Mouse (Mus musculus): Measurements from ENCODE around the gene Kcnh3. TPM values are rescaled to one million over a fixed set of nuclear protein-coding genes. Genes with fewer than 3 reads are reported as not detected.
A peak's percentile ranks its signal among the peaks of the same experiment; 100 is the strongest.
"Not testable (repeated sequence)": the region's sequence is repeated elsewhere in the genome, so short reads cannot be mapped to it uniquely, and the experiment has no call there.

The Kcnh3 gene
- polyA plus RNA-seq, 1 experiment from 2014 or later: 0.07 TPM

GRCm38 (mm10) chr15:99248972-99249371 lies 24.3 kb downstream of the Kcnh3 start:
- no peaks in the 10 kb centered on the region for H3K9me3 ChIP-seq (replicated peaks)
- no peaks in the 10 kb centered on the region for H3K27me3 ChIP-seq (ENCODE audit: low read depth, poor library complexity, severe bottlenecking)
- peaks cover 28% of the 10 kb centered on the region for H3K4me1 ChIP-seq
- WGBS: 85% methylated on average over 9 of the region's 9 CpGs
- H3K4me3 ChIP-seq: no peak overlapping the region
- DNase-seq (ENCODE audit: low spot score): no peak
- peaks cover 63% of the 10 kb centered on the region for H3K36me3 ChIP-seq
- H3K27ac ChIP-seq (replicated peaks): no peak overlapping the region

GRCm38 (mm10) chr15:99249938-99250337 lies 25.3 kb downstream of the Kcnh3 start:
- H3K4me1 ChIP-seq: peaks cover 28% of the 10 kb centered on the region
- DNase-seq (ENCODE audit: low spot score): no peak
- 93% methylated on average over 11 of the region's 11 CpGs for WGBS
- H3K27ac ChIP-seq (replicated peaks): no peak overlapping the region
- no peaks in the 10 kb centered on the region for H3K9me3 ChIP-seq (replicated peaks)
- H3K4me3 ChIP-seq: peak overlapping the region; percentile 75; the same call in 1 of the 2 replicates
- H3K36me3 ChIP-seq: peaks cover 53% of the 10 kb centered on the region
- H3K27me3 ChIP-seq (ENCODE audit: low read depth, poor library complexity, severe bottlenecking): no peaks in the 10 kb centered on the region

GRCm38 (mm10) chr15:99251111-99251510 lies 26.4 kb downstream of the Kcnh3 start:
- Histone ChIP-seq H3K4me1 (peaks cover 28% of the 10 kb centered on the region), H3K27ac (replicated peaks) (peak overlapping the region; percentile 74), H3K4me3 (peak overlapping the region; percentile 75), H3K36me3 (peaks cover 42% of the 10 kb centered on the region)
- not testable (repeated sequence) for H3K27me3 ChIP-seq (ENCODE audit: low read depth, poor library complexity, severe bottlenecking); DNase-seq (ENCODE audit: low spot score); H3K9me3 ChIP-seq (replicated peaks)
- under 1% methylated on average over 14 of the region's 15 CpGs for WGBS

GRCm38 (mm10) chr15:99251626-99252380 lies 27.1 kb downstream of the Kcnh3 start, which contains the start of gene Mcrs1:
Mcrs1 (minus strand) TSS chr15:99251961.
- peak within 1 kb of the TSS; percentile 75 for H3K4me3 ChIP-seq
- peaks cover 28% of the 10 kb centered on the region for H3K4me1 ChIP-seq
- DNase-seq (ENCODE audit: low spot score): peak; percentile 95
- WGBS: under 1% methylated on average over 52 of the region's 52 CpGs
- peak within 1 kb of the TSS; percentile 93 for H3K27ac ChIP-seq (replicated peaks)
- no peaks in the 10 kb centered on the region for H3K27me3 ChIP-seq (ENCODE audit: low read depth, poor library complexity, severe bottlenecking)
- no peaks in the 10 kb centered on the region for H3K9me3 ChIP-seq (replicated peaks)
- peaks cover 35% of the 10 kb centered on the region for H3K36me3 ChIP-seq

GRCm38 (mm10) chr15:99252381-99253174 lies 27.9 kb downstream of the Kcnh3 start:
- Histone ChIP-seq H3K4me3 (peak overlapping the region; percentile 75), H3K27me3 (ENCODE audit: low read depth, poor library complexity, severe bottlenecking) (no peaks in the 10 kb centered on the region), H3K36me3 (peaks cover 27% of the 10 kb centered on the region), H3K27ac (replicated peaks) (peak overlapping the region; percentile 93), H3K9me3 (replicated peaks) (no peaks in the 10 kb centered on the region), H3K4me1 (peaks cover 28% of the 10 kb centered on the region)
- WGBS: 7% methylated on average over 22 of the region's 22 CpGs
- no peak for DNase-seq (ENCODE audit: low spot score)

- not testable (repeated sequence) for H3K9me3 ChIP-seq (replicated peaks); H3K27me3 ChIP-seq (ENCODE audit: low read depth, poor library complexity, severe bottlenecking); DNase-seq (ENCODE audit: low spot score); H3K27ac ChIP-seq (replicated peaks)
- Histone ChIP-seq H3K4me1 (peaks cover 28% of the 10 kb centered on the region), H3K4me3 (peak overlapping the region; percentile 75), H3K36me3 (peaks cover 21% of the 10 kb centered on the region)
- WGBS: 44% methylated on average over 2 of the region's 2 CpGs
Measured at GRCm38 (mm10) chr15:99253175-99253479, 28.5 kb downstream of the Kcnh3 start.

- WGBS: 92% methylated on average over 6 of the region's 6 CpGs
- peaks cover 28% of the 10 kb centered on the region for H3K4me1 ChIP-seq
Measured at GRCm38 (mm10) chr15:99253772-99254171, 29.1 kb downstream of the Kcnh3 start.

GRCm38 (mm10) chr15:99254477-99255005 lies 29.9 kb downstream of the Kcnh3 start:
- H3K27ac ChIP-seq (replicated peaks): no peak overlapping the region
- no peak for DNase-seq (ENCODE audit: low spot score)
- H3K4me3 ChIP-seq: no peak overlapping the region
- peaks cover 33% of the 10 kb centered on the region for H3K4me1 ChIP-seq
- H3K27me3 ChIP-seq (ENCODE audit: low read depth, poor library complexity, severe bottlenecking): no peaks in the 10 kb centered on the region
- no peaks in the 10 kb centered on the region for H3K9me3 ChIP-seq (replicated peaks)
- H3K36me3 ChIP-seq: peaks cover 7% of the 10 kb centered on the region
- 85% methylated on average over 2 of the region's 2 CpGs for WGBS

More at GRCm38 (mm10) chr15:99253772-99254171, 29.1 kb downstream of the Kcnh3 start:
- DNase-seq (ENCODE audit: low spot score): no peak
- Histone ChIP-seq H3K27me3 (ENCODE audit: low read depth, poor library complexity, severe bottlenecking) (no peaks in the 10 kb centered on the region), H3K27ac (replicated peaks) (no peak overlapping the region), H3K9me3 (replicated peaks) (no peaks in the 10 kb centered on the region), H3K4me3 (no peak overlapping the region), H3K36me3 (peaks cover 15% of the 10 kb centered on the region)

GRCm38 (mm10) chr15:99255241-99255749 lies 30.6 kb downstream of the Kcnh3 start:
- Histone ChIP-seq H3K4me3 (no peak overlapping the region), H3K27ac (replicated peaks) (no peak overlapping the region), H3K4me1 (peaks cover 35% of the 10 kb centered on the region), H3K36me3 (no peaks in the 10 kb centered on the region), H3K27me3 (ENCODE audit: low read depth, poor library complexity, severe bottlenecking) (no peaks in the 10 kb centered on the region), H3K9me3 (replicated peaks) (no peaks in the 10 kb centered on the region)
- no peak for DNase-seq (ENCODE audit: low spot score)
- 84% methylated on average over 6 of the region's 6 CpGs for WGBS

- H3K27ac ChIP-seq (replicated peaks): peak overlapping the region; percentile 67
- peak overlapping the region; percentile 39 for H3K4me3 ChIP-seq
- DNase-seq (ENCODE audit: low spot score): no peak
- no peaks in the 10 kb centered on the region for H3K9me3 ChIP-seq (replicated peaks)
- H3K4me1 ChIP-seq: peaks cover 13% of the 10 kb centered on the region
- H3K36me3 ChIP-seq: no peaks in the 10 kb centered on the region
- H3K27me3 ChIP-seq (ENCODE audit: low read depth, poor library complexity, severe bottlenecking): no peaks in the 10 kb centered on the region
- WGBS: 71% methylated on average over 8 of the region's 8 CpGs
Measured at GRCm38 (mm10) chr15:99259167-99259729, 34.6 kb downstream of the Kcnh3 start.

- no peaks in the 10 kb centered on the region for H3K27me3 ChIP-seq (ENCODE audit: low read depth, poor library complexity, severe bottlenecking)
- H3K9me3 ChIP-seq (replicated peaks): no peaks in the 10 kb centered on the region
- H3K36me3 ChIP-seq: no peaks in the 10 kb centered on the region
- H3K4me3 ChIP-seq: peak overlapping the region; percentile 39
- H3K27ac ChIP-seq (replicated peaks): peak overlapping the region; percentile 67
- DNase-seq (ENCODE audit: low spot score): peak; percentile 89
- 1% methylated on average over 9 of the region's 10 CpGs for WGBS
- H3K4me1 ChIP-seq: peaks cover 18% of the 10 kb centered on the region
Measured at GRCm38 (mm10) chr15:99259730-99260252, 35.1 kb downstream of the Kcnh3 start.

GRCm38 (mm10) chr15:99262702-99263101 lies 38.0 kb downstream of the Kcnh3 start:
- Histone ChIP-seq H3K27me3 (ENCODE audit: low read depth, poor library complexity, severe bottlenecking) (no peaks in the 10 kb centered on the region), H3K4me1 (peaks cover 24% of the 10 kb centered on the region), H3K9me3 (replicated peaks) (no peaks in the 10 kb centered on the region), H3K4me3 (no peak overlapping the region), H3K27ac (replicated peaks) (no peak overlapping the region), H3K36me3 (no peaks in the 10 kb centered on the region)
- no peak for DNase-seq (ENCODE audit: low spot score)
- WGBS: 85% methylated on average over 10 of the region's 10 CpGs
